Mouse (Mus musculus): ENCODE data around the gene AC131692.1. TPM values are rescaled to one million over a fixed set of nuclear protein-coding genes. Genes with fewer than 3 reads are reported as not detected.

Gene AC131692.1
- 0.56 and 0.60 TPM in 2 replicates for total RNA-seq (2021)
- long read RNA-seq, experiment 1: 0 reads
- long read RNA-seq, experiment 2: 0 reads

DNA sequence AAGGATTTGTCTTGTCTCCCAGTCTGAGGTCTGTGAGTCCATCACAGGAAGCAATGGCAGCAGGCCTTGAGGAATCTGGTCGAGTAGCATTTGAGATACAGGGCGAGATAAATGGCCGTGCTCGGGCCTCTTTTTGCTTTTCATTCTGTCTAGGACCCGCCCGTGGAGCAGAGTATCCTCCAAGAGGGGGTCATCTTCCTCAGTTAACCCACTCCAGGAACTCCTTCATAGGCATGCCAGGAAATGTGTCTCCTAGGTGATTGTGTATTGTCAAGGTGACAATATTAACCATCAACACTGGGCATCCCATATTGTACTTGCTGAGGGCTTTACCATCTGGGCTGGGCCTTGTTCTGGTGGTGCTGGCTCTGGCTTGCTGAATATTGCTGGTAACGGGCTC, at the start of gene AC131692.1:
Gene AC131692.1, plus strand, starts transcription at position 301 of the 400 bp plus-strand sequence.
- no peak for DNase-seq

DNA sequence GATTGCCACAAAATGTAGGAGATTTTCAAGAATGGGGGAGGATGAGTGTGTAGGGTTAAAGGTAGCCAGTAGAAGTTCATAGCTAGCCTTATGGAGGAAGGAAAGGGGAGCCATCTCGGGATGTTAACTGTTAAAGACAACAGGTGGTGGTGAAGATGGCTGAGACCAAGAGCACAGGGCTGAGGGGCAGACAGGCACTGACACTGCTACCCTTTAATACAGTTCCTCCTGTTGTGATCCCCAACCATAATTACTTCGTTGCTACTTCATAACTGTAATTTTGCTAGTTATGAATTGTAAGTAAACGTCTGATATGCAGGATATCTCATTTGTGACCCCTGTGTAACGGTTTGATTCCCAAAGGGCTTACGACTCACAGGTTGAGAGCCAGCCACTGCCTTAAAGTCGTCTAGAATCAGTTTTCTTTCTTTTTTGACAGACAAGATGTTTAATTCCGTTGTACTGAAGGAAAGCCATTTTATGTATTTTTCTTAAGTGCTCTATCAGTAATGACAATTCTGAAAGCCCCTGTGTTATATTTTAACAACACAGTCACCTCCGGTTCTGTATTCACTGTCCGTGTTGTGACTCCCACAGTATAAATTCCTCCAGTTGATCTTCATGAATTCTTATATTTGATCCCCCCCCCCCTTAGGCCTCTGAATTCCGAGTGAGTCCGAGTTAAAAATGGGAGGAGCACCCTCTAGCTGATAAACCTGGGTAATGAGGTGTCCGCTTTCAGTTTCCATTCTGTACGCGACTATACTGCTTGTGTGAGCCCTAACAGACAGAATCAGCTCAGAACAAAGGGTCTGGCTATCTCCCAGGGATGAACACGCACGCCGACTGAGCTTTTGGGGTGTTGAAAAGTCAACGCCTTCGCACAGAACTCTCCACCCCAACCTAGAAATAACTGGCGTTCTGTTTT, 48.6 kb upstream of the AC131692.1 start:
- DNase-seq: no peak

DNA sequence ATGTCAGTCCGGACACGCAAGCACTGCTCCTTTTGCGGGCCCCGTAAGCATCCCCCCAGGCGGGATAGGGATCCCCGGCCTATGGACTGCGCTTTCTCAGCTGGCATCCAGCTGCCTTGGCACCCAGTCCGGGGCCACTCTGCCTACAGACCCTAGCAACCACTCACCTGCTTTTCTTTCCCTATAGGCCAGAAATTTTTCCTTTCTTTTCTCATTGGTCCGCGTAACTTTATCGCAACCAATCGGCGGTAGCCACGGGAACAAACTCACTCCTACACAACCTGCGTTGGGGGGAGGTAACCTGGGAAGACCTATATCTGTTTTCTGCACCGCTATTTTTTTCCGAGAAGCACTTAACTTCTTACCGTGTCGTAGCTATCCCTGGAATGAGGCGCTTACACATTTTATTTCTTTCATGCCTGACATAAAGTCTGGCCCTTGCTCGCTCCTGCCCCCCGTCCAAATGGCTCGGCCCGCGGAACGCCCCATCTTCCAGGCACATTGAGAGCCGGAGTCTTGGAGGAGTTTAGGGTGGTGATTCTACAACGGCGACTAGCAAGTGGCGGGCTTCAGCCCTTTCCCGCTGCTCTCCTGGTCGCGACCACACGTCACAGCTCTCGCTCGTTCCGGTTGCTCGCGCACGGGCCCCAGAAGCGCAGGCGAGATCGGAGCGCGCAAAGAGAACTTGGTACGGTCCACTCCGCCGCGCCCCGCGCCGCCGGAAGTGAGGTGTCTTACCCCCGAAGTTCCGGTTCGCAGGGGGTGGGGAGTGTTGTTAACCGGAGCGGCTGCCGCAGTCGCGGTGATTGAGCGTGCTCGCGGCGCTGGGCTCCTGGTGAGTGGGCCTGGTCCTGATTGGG, 47.7 kb upstream of the AC131692.1 start, which contains the start of gene Syvn1:
Gene Syvn1, plus strand, starts transcription at position 283 of the 860 bp plus-strand sequence.
- peak; percentile 94 for DNase-seq

DNA sequence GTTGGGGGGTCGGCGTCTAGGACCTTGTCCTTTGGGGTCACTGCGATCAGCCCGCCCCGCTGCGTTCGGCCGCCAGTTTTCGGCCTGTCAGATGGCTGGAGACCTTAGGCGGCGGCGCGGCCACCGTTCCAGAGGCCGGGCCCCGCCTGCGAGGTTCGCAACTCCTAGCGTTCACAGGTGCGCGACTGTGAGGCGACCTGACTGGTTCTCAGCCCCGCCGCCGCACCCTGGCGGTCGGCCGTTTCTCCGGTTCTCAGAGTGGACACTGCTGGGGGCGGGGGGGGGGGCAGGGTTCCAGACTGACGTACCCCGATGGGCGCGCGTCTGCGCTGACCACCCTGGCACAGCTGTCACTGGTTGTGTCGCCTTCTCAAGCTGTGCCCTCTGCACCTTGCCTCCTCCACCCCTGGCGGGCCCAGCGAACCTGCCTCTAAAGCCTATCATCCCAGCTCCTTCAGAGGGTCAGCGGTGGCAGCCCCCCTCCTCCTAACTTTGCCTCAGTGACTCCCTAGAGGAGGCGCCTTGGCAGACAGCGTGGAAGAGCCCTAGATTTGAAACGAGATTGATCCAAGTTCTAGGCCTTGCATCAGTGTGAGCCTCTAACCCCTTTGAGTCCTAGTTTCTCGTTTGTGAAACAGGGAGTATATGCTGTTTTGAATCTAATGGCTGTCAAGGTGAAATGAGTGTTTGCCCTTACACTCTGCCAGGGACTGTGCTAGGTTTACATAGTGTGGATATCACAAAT, 46.9 kb upstream of the AC131692.1 start:
- DNase-seq: peak; percentile 48

DNA sequence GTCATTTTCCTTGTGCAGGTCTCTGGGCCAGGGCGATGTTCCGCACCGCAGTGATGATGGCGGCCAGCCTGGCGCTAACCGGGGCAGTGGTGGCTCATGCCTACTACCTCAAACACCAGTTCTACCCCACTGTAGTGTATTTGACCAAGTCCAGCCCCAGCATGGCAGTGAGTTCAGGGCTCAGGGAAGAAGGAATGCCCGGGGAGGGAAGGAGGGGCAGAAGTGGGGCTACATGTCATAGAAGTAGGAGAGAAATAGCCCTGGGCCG, 46.4 kb upstream of the AC131692.1 start:
- DNase-seq: no peak

DNA sequence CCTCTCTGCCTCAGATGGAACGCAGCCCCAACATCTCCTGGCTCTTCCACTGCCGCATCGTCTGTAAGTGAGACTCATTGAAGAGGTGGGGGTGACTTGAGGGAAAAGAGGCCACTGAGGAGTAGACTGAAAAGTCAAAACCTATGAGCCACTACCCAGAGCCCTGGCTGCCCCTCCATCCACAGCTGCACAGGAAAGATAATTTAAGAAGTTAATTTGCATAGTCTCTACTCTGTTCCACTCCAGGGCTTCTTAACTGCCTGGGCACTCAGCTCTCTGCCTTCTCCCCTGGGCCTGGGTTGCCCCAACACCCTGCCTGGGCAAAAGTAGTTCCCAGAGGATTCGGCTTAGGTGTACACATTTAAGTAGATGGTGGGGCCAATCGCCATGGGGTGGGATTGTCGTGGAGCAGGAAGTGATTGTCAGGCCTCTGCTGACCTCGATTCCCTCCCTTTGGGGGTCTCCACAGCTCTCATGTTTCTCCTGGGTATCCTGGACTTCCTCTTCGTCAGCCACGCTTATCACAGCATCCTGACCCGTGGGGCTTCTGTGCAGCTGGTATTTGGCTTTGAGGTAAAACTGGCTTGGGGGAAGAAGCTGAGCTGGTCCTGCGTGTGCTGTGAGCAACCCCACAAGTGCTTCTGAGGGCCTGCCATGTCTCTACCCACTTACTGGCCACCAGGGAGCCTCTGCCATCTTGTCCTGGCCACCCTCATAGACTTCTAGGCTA, 45.4 kb upstream of the AC131692.1 start:
- DNase-seq: no peak

DNA sequence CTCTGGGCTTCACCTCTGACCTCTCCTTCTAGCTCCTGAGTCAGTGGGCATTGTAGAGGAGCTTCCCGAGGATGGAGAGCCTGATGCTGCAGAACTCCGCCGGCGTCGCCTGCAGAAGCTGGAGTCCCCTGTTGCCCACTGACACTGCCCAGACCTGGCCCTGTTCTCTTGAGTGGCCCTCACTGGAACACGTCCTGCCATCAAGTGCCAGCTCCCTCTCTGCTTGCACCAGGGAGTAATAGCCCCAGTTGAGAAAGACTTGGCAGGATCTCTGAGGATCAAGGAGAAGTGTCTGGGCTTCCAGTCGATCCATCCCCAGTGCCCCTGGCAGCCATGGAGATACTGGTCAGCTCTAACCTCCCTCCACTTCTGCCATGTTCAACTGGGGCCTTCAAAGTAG, 41.7 kb upstream of the AC131692.1 start:
- DNase-seq: peak; percentile 58

DNA sequence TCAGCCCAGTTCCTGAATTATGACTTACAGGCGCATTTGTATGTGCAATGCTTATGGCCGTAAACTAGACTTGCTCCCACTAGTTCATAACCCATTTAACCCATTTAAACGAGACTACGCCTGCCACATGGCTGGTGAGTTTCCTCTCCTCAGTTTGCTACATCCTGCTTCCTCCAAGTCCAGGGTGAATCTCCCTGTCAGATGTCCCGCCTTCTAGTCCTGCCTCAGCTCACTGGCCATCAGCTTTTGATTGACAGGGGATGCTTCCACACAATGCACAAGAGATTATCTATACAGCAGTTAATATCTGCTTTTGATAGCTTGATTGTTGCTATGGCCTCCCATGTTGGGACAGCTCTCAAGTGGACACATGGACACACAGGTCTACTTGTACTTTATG, 39.9 kb upstream of the AC131692.1 start:
- DNase-seq: no peak

DNA sequence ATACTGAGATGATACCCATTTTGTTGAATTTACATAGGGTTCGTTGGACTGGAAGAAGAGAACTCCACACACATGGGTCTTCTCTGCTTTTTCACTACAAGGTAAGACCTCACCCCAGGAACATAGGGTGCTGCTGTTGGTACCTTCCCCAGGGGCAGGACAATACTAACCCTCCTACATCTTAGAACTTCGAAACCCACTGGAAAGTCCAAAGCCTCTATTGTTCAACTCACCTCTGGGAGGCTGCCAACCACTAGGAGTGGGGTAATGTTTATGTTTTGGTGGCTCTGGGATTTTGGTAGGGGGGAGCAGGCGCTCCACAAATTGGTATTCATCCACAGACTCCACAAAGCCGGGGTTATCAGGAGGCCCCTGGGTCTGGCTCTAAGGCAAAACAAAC, 37.5 kb upstream of the AC131692.1 start:
- DNase-seq: peak; percentile 9

DNA sequence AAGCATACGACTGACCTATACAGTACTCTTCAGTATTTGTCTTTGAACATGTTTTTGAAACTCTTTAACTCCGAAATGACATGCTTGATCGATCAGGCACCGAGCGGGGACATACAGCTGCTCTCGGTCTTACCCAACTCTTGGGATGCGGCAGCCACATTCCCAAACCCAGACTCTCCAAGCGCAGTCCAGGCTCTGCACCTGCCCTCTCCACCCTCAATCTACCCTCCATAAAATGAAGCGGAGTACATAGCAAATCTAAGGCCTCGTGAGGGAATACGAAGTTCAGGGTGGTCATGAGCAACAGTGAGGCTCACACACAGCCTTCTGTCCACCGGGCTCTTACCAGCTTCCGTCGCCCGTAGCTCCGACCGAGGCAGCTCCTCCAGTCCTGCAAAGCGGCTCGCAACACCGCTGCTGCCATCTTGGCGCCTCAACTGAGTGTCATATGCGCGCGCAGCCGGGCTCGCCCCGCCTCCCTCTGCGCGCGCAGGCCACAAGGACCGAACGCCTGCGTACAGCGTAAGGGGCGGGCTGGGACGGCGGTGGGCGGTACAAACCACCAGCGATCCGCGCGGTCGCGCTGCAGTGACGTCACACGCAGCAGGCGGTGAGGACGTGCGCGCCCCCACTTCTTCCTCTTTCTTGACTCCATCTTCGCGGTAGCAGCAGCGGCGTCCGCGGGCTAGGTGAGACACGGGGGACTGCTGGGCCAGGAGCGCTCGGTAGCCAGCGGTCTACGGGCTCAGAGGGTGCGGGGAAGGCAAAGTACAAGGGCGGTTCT, 36.7 kb upstream of the AC131692.1 start, which contains the start of the genes Mrpl49 and Fau:
Gene Mrpl49, minus strand, starts transcription at position 473 of the 784 bp plus-strand sequence.
Gene Fau, plus strand, starts transcription at position 532 of the 784 bp plus-strand sequence.
- peak; percentile 99 for DNase-seq

DNA sequence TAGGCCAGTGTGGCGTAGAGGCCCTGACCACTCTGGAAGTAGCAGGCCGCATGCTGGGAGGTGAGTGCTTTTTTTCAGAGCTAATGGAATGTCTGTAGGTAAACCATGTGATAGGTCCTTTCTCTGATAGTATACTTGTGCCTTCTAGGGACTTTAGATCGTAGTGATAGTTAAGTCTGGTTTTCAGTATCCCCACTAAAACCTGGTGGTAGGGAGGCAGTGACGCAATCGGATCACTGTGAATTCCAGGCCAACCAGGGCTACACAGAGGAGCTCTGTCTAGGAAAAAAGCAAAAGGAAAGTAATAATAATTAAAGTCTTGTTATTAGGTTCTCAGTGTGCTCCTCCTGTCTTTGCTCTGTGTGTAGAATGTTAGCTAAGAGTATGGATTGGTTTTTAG, 35.7 kb upstream of the AC131692.1 start:
- DNase-seq: peak; percentile 18

DNA sequence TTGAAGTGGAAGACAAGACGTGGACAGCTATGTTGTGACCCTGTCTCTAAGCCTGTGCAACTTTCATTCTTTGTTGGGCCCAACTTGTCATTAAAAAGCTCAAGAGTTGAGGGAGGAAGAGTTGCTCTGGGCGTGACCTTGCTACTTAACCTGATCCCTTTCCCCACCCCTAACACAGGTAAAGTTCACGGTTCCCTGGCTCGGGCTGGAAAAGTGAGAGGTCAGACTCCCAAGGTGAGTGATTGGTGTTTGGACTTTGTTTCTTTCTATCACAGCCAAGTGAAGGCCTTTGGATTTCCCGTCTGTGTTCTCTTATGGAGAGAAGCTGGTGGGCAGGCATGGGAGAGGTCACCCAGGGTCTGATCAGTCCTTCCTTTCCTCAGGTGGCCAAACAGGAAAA, 35.3 kb upstream of the AC131692.1 start:
- peak; percentile 4 for DNase-seq

DNA sequence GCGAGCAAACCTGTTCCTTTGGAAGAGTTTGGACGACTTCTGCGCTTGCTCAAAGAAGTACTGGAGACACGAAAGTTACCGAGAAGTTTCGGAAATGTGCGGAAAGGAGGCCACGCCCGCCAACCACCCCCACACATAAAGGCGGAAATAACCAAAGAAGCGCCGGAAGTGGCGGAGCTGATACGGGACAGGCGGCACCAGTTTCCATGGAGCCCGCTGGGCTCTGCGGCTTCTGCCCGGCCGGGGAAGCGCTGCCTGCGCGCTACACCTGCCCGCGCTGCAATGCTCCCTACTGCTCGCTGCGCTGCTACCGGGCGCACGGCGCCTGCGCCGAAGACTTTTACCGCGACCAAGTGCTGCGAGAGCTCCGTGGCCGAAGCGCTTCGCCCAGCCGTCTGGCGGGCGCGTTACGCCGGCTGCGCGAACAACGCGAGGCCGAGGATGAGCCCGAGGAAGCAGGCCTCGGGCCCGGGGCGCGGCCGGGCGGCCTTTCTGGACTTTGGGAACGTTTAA, 33.1 kb upstream of the AC131692.1 start, which contains the start of gene Znhit2:
Gene Znhit2, plus strand, starts transcription at position 172 of the 513 bp plus-strand sequence.
- DNase-seq: peak; percentile 96

DNA sequence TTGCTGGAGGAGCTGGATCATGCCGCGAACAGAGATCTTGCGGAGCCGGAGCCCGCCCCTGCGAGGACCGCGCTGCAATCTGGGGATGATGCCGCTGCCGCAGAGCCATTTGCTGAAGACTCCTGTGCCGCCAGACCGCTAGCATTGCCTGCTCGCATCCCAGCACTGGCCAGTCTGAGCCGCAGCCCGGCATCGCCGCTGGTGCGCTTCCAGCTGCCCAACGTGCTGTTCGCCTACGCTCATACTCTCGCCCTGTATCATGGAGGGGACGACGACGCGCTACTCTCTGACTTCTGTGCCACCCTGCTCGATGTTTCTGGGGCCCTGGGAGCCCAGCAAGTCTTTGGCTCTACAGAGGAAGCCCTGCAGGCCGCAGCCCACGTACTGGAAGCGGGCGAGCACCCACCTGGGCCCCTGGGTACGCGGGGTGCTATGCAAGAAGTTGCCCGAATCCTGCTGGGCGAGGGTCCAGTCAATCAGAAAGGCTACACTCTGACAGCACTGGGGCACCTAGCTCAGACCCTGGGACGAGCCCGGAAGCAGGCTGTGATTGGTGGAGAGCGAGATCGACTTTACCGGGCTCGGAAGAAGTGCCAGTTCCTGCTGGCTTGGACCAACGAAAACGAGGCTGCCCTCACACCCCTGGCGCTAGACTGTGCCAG, 32.4 kb upstream of the AC131692.1 start:
- DNase-seq: peak; percentile 79

DNA sequence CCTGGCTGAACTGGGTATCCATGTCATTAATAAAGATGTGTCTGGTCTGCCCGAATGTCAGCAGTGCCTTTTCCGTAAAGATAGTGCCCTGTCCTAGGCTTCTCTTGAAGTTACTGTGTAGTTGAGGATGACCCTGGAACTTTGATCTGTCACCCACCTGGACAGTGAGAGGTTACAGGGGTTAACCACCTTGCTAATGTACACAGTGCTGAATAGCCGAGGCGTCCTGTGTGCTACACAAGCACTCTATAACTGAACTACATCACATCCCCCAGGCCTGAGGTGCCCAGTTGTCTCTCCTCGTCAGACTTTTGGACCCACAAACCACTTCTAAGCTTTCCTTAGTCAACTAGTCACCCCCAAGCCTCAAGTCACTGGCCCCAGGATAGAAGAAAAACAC, 31.8 kb upstream of the AC131692.1 start:
- no peak for DNase-seq

DNA sequence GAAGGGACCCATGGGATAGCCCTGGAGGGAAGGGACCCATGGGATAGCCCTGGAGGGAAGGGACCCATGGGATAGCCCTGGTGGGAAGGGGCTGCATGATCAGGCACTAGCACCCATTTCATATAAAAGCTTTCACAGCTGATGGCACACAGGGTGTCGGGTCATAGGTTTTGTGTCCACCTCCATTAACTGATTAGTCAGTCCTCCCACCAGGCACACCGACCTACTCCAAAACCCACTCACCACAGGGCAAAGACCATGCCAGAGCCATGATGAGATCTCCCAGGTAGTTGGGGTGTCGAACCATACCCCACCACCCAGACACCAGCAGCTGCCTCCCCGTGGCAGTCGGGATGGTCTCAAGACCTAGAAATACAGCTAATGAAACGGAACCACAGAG, 31.1 kb upstream of the AC131692.1 start:
- no peak for DNase-seq

DNA sequence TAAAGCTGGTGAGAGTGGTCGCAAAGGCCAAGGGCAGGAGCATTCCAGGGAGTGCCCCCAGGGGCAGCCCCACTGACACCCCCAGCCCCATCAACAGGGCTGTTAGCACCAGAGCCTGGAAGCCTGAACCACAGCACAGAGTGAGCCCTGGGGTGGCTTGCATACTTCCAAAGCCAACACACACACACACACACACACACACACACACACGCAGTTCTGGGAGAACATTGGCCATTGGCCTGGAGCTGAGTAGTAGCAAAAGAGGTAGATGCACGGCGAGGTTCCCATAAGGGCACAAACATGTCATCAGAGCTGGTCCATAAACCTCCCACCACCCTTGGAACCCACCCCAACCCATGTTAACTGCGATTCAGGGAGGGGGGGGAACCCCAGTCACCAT, 27.6 kb upstream of the AC131692.1 start:
- DNase-seq: no peak

DNA sequence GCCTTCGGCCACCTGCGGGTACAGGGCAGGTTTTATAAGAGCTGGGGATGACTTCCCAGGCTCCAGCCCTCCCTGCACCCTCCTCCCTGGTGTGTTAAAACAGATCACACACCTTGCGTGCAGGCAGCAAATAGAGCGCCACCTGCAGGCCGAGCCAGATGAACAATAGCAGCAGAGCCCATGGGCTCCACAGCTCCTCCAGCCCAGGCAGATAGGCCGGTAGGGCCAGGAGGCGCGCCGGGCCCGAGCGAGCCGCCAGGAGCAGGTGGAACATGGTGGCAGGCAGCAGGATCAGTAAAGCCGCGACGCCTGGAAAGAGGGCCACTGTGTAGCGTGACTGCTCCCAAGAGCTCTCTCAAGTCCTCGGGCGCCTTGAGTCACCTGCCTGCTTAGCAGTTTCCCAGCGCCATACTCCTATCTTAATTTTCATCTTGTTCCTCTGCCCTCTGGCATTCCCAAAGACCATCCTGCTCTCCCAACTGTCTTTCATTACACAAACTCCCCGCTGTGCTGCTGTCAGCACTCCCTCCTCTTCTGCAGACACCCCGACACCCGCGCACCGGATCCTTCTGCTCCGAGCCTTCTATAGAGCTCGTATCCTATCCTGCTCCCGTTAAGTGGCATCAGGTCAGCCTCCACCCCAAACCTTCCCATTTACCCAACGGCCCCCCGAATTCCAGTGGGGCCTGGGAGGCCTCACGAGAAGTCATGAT, 27.1 kb upstream of the AC131692.1 start:
- peak; percentile 92 for DNase-seq
